Mouse (Mus musculus): ENCODE measurements at regions not wholly inside any gene's neighbourhood (a gene's known extent, or its start where the extent isn't known, plus 50 kb on each side); places are given as distances from the start of the nearest gene placed in this dataset.
"Not testable (repeated sequence)": the region's sequence is repeated elsewhere in the genome, so short reads cannot be mapped to it uniquely, and the experiment has no call there.

DNA sequence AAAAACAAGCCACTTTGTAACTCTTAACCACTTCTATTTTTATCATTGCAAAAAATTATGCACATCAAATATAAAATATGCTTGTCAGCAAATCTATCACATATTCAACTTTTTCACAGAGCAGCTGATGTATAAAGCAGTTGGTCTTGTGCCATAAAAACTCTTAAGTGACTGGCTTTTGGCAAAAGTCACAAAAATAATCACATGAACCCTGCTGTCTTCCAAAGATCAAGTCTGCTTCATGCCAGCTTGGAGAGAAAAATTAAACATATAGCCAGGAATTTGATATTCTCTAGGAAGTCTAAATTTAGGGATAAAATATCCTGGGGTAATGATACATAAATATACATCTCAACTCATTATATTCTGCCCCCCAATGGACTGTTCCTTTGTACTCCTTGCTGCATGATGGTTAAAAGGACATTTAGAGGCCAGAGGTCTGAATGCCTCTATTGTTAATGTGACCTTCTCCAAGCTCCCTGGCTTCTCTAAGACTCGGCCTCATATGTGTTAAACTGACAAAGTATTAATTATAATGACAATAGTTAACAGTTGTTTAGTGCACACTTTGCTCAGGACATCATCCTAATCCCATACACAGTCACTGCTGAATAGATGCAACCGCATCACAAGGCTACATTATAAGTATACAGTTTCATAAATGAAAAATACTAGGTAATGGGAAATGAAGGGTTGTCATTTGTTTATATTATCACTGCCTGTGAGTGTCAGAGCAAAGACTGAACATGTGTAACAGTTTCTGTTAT is 422.9 kb upstream of the Hs3st1 start:
- Histone ChIP-seq H3K4me2 (ENCODE audit: low read depth, low read length) (no peak overlapping the region), H3K4me1 (ENCODE audit: insufficient read depth) (no peaks in the 10 kb centered on the region), H3K9me3 (ENCODE audit: low read length) (no peaks in the 10 kb centered on the region), H3K27ac (ENCODE audit: low read depth) (no peak overlapping the region), H3K9ac (replicated peaks) (no peak overlapping the region), H3K4me3 (ENCODE audit: low read depth, low read length) (no peak overlapping the region), H3K36me3 (replicated peaks; ENCODE audit: insufficient read depth, low read length) (no peaks in the 10 kb centered on the region), H3K27me3 (ENCODE audit: insufficient read depth, low read length) (no peaks in the 10 kb centered on the region)
- no peak for DNase-seq
- 64% methylated on average over 2 of the region's 2 CpGs for WGBS (ENCODE audit: insufficient replicate concordance)
- no peak for ATAC-seq
- no peak for TF ChIP-seq CTCF (IDR thresholded peaks at IDR 0.05; ENCODE audit: low read depth)
- TF ChIP-seq EP300 (IDR thresholded peaks at IDR 0.05; ENCODE audit: low read depth): no peak

DNA sequence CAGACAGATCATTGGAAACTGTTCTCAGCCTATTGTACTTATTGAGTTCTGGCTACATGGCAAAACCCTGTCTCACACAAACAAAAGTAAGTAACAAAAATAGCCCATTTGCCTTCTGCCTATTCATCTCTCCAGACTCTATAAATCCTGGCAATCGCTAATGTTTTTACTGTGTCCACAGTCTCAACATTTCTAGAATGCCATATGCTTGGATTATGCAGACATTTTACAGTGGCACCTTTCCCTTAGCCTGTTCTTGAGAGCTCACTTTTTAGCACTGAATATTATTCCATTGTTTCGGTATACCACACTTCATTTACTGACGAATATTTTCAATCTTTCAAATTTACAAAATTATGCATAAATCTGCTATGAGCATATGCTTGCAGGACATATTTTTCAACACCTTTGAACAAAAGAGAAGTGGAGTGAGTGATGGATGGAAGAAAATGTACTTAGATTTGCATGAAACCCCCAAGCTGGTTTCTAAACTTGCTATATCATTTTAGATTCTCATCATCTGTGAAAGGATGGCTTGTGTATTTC is 381.5 kb upstream of the Hs3st1 start:
- Histone ChIP-seq H3K36me3 (replicated peaks; ENCODE audit: insufficient read depth, low read length) (no peaks in the 10 kb centered on the region), H3K4me2 (ENCODE audit: low read depth, low read length) (no peak overlapping the region), H3K9ac (replicated peaks) (no peak overlapping the region), H3K4me3 (ENCODE audit: low read depth, low read length) (no peak overlapping the region), H3K27me3 (ENCODE audit: insufficient read depth, low read length) (no peaks in the 10 kb centered on the region), H3K27ac (ENCODE audit: low read depth) (no peak overlapping the region), H3K9me3 (ENCODE audit: low read length) (no peaks in the 10 kb centered on the region), H3K4me1 (ENCODE audit: insufficient read depth) (no peaks in the 10 kb centered on the region)
- DNase-seq: no peak
- WGBS (ENCODE audit: insufficient replicate concordance): 80% methylated on average over 3 of the region's 3 CpGs
- no peak for TF ChIP-seq EP300 (IDR thresholded peaks at IDR 0.05; ENCODE audit: low read depth)
- no peak for TF ChIP-seq CTCF (IDR thresholded peaks at IDR 0.05; ENCODE audit: low read depth)
- no peak for ATAC-seq

DNA sequence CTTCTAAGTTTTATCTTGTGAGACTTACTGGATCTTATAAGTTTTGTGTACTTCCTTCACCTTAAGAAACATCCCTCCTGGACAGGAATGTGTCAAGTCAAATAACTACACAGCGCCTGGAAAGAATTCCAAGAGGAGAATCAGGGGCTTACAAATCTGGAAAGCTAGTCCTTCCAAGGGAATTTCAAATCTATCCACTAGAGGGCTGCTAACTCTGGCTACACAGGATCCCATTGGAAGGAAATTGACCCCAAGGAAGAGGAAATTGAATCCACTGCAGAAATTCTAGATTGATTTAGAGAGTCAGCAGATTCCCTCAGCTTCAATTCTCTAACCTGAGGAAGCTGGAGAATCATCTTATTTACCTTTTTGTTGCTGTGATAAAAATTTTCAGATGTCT is 369.1 kb upstream of the Hs3st1 start:
- Histone ChIP-seq H3K36me3 (replicated peaks; ENCODE audit: insufficient read depth, low read length) (no peaks in the 10 kb centered on the region), H3K4me3 (ENCODE audit: low read depth, low read length) (no peak overlapping the region), H3K9me3 (ENCODE audit: low read length) (no peaks in the 10 kb centered on the region), H3K27ac (ENCODE audit: low read depth) (no peak overlapping the region), H3K9ac (replicated peaks) (no peak overlapping the region), H3K27me3 (ENCODE audit: insufficient read depth, low read length) (no peaks in the 10 kb centered on the region), H3K4me2 (ENCODE audit: low read depth, low read length) (no peak overlapping the region), H3K4me1 (ENCODE audit: insufficient read depth) (no peaks in the 10 kb centered on the region)
- ATAC-seq (no peak), DNase-seq (no peak)
- 55% methylated on average over 1 of the region's 1 CpGs for WGBS (ENCODE audit: insufficient replicate concordance)
- no peak for TF ChIP-seq EP300 (IDR thresholded peaks at IDR 0.05; ENCODE audit: low read depth)
- TF ChIP-seq CTCF (IDR thresholded peaks at IDR 0.05; ENCODE audit: low read depth): no peak

DNA sequence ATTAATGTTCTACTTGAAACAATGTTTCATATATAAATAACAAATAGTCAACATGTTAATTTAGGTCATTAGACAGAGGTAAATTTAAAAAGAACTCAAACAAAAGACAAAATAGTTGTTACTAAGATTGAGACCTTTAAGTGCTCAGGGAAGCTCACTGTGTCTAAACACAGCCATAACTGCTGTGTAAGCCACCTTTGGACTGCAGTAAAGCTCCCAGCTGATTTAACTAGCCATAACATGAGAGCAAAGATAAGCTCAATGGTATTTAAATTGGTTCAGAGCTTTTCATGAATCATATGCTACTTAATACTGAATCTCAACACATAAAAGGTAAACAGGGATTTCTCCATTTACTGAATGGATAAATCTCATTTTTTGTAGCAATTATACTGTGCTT is 361.6 kb upstream of the Hs3st1 start:
- H3K9ac ChIP-seq (replicated peaks): no peak overlapping the region
- H3K9me3 ChIP-seq (ENCODE audit: low read length): no peaks in the 10 kb centered on the region
- no peak overlapping the region for H3K4me2 ChIP-seq (ENCODE audit: low read depth, low read length)
- H3K27ac ChIP-seq (ENCODE audit: low read depth): no peak overlapping the region
- TF ChIP-seq EP300 (IDR thresholded peaks at IDR 0.05; ENCODE audit: low read depth) (no peak), CTCF (IDR thresholded peaks at IDR 0.05; ENCODE audit: low read depth) (no peak)
- H3K36me3 ChIP-seq (replicated peaks; ENCODE audit: insufficient read depth, low read length): no peaks in the 10 kb centered on the region
- no peaks in the 10 kb centered on the region for H3K27me3 ChIP-seq (ENCODE audit: insufficient read depth, low read length)
- no peaks in the 10 kb centered on the region for H3K4me1 ChIP-seq (ENCODE audit: insufficient read depth)
- DNase-seq: no peak
- no peak for ATAC-seq
- H3K4me3 ChIP-seq (ENCODE audit: low read depth, low read length): no peak overlapping the region

DNA sequence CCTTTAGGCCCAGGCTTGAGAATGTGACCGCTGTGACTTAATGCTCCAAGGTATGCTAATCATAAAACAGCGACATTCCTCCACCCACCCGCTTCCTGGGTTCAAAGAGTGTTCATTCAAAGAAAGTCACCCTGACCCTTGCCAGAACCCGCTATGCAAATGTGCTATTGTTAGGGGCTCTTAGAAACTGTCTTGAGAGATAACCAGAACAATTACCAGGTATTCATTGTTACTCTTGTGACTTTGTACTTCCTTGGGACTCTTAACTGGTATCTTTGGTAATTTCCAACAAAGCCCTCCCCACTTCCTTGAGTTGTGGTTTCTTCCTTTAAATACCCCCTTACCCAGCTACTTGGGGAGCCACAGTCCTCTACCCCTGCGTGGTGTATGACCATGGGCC is 334.3 kb upstream of the Hs3st1 start:
- not testable (repeated sequence) for H3K4me3 ChIP-seq (ENCODE audit: low read depth, low read length); H3K4me1 ChIP-seq (ENCODE audit: insufficient read depth); DNase-seq; H3K4me2 ChIP-seq (ENCODE audit: low read depth, low read length); H3K27ac ChIP-seq (ENCODE audit: low read depth); H3K36me3 ChIP-seq (replicated peaks; ENCODE audit: insufficient read depth, low read length); ATAC-seq; H3K9me3 ChIP-seq (ENCODE audit: low read length); H3K27me3 ChIP-seq (ENCODE audit: insufficient read depth, low read length); H3K9ac ChIP-seq (replicated peaks)
- WGBS (ENCODE audit: insufficient replicate concordance): 68% methylated on average over 5 of the region's 5 CpGs

DNA sequence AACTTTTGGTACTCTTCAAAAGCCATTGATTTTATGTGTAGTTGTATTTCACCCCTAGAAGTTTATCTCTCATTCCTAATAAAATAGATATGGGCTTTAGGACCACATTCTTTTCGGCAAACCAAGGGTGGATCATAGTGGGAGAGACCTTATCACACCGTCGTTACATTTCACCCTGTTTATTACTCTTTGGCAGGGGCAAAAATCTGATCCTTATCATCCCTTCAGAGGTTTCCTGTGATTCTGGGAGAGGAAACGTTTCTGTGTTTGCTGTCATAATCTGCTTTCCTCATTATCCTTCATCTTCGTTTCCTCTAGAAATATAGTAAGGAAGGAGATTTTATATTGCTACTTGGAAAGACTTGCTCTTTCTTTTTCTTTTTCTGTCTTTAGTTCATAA is 290.0 kb upstream of the Hs3st1 start:
- H3K27me3 ChIP-seq (ENCODE audit: insufficient read depth, low read length): no peaks in the 10 kb centered on the region
- WGBS (ENCODE audit: insufficient replicate concordance): 26% methylated on average over 5 of the region's 5 CpGs
- no peak overlapping the region for H3K4me2 ChIP-seq (ENCODE audit: low read depth, low read length)
- H3K36me3 ChIP-seq (replicated peaks; ENCODE audit: insufficient read depth, low read length): no peaks in the 10 kb centered on the region
- no peak overlapping the region for H3K27ac ChIP-seq (ENCODE audit: low read depth)
- H3K4me3 ChIP-seq (ENCODE audit: low read depth, low read length): no peak overlapping the region
- TF ChIP-seq EP300 (IDR thresholded peaks at IDR 0.05; ENCODE audit: low read depth): no peak
- TF ChIP-seq CTCF (IDR thresholded peaks at IDR 0.05; ENCODE audit: low read depth): no peak
- no peaks in the 10 kb centered on the region for H3K9me3 ChIP-seq (ENCODE audit: low read length)
- no peaks in the 10 kb centered on the region for H3K4me1 ChIP-seq (ENCODE audit: insufficient read depth)
- ATAC-seq (no peak), DNase-seq (no peak)
- no peak overlapping the region for H3K9ac ChIP-seq (replicated peaks)

All from liver, postnatal 0 days (tissue).